Mouse (Mus musculus): ENCODE data around the gene Pcnt. TPM values are rescaled to one million over a fixed set of nuclear protein-coding genes. Genes with fewer than 3 reads are reported as not detected.

The Pcnt gene
- polyA plus RNA-seq, 1 experiment from 2014 or later, result 14.0 TPM

- H3K4me3 ChIP-seq, result no peak overlapping the region
- no peak for ATAC-seq (ENCODE audit: low FRiP score, low read depth)
- no peaks in the 10 kb centered on the region for H3K36me3 ChIP-seq
- H3K9me3 ChIP-seq, result no peaks in the 10 kb centered on the region
- no peak overlapping the region for H3K9ac ChIP-seq
- H3K4me1 ChIP-seq, result no peaks in the 10 kb centered on the region
- no peaks in the 10 kb centered on the region for H3K27me3 ChIP-seq
- WGBS, result 74% methylated on average over 5 of the region's 5 CpGs
- no peak overlapping the region for H3K27ac ChIP-seq
- H3K4me2 ChIP-seq (replicated peaks), result no peak overlapping the region
These were observed 12.7 kb upstream of the Pcnt start for GRCm38 (mm10) chr10:76455289-76455688.

- Histone ChIP-seq H3K36me3 (no peaks in the 10 kb centered on the region), H3K9me3 (no peaks in the 10 kb centered on the region), H3K4me2 (replicated peaks) (no peak within 1 kb of the TSS), H3K27ac (no peak within 1 kb of the TSS), H3K4me3 (no peak within 1 kb of the TSS), H3K9ac (no peak within 1 kb of the TSS), H3K27me3 (no peaks in the 10 kb centered on the region), H3K4me1 (peaks cover under 1% of the 10 kb centered on the region; the same call in 1 of the 2 replicates)
- WGBS, result 68% methylated on average over 5 of the region's 5 CpGs
- ATAC-seq (ENCODE audit: low FRiP score, low read depth), result no peak
These were observed 6.3 kb upstream of the Pcnt start, which contains the start of gene 2610028H24Rik for GRCm38 (mm10) chr10:76448851-76449250. TSS of gene 2610028H24Rik (plus strand) at chr10:76449081.

GRCm38 (mm10) chr10:76447406-76448229 lies 5.0 kb upstream of the Pcnt start:
- Histone ChIP-seq H3K4me3 (no peak overlapping the region), H3K27me3 (no peaks in the 10 kb centered on the region), H3K4me1 (peaks cover 8% of the 10 kb centered on the region), H3K27ac (no peak overlapping the region), H3K9ac (no peak overlapping the region), H3K9me3 (no peaks in the 10 kb centered on the region), H3K36me3 (no peaks in the 10 kb centered on the region), H3K4me2 (replicated peaks) (no peak overlapping the region)
- no peak for ATAC-seq (ENCODE audit: low FRiP score, low read depth)
- 76% methylated on average over 15 of the region's 15 CpGs for WGBS

- ATAC-seq (ENCODE audit: low FRiP score, low read depth), result no peak
- 71% methylated on average over 4 of the region's 4 CpGs for WGBS
- Histone ChIP-seq H3K9ac (no peak overlapping the region), H3K27ac (no peak overlapping the region), H3K27me3 (no peaks in the 10 kb centered on the region), H3K4me2 (replicated peaks) (no peak overlapping the region), H3K36me3 (no peaks in the 10 kb centered on the region), H3K9me3 (no peaks in the 10 kb centered on the region), H3K4me3 (no peak overlapping the region), H3K4me1 (peaks cover 15% of the 10 kb centered on the region)
These were observed 3.6 kb upstream of the Pcnt start for GRCm38 (mm10) chr10:76445996-76446681.

GRCm38 (mm10) chr10:76440281-76440680 lies 2.3 kb downstream of the Pcnt start, which contains the start of gene AC141477.1:
TSS of gene AC141477.1 (minus strand) at chr10:76440444.
- Histone ChIP-seq H3K9me3 (no peaks in the 10 kb centered on the region), H3K9ac (peak within 1 kb of the TSS; percentile 78), H3K27ac (no peak within 1 kb of the TSS), H3K4me1 (peaks cover 19% of the 10 kb centered on the region), H3K4me2 (replicated peaks) (peak within 1 kb of the TSS; percentile 82), H3K27me3 (no peaks in the 10 kb centered on the region), H3K4me3 (peak within 1 kb of the TSS; percentile 86), H3K36me3 (peaks cover 46% of the 10 kb centered on the region)
- WGBS, result 96% methylated on average over 17 of the region's 17 CpGs
- no peak for ATAC-seq (ENCODE audit: low FRiP score, low read depth)

GRCm38 (mm10) chr10:76439107-76439890 lies 3.3 kb downstream of the Pcnt start:
- H3K27me3 ChIP-seq, result no peaks in the 10 kb centered on the region
- peaks cover 56% of the 10 kb centered on the region for H3K36me3 ChIP-seq
- 91% methylated on average over 9 of the region's 9 CpGs for WGBS
- no peak for ATAC-seq (ENCODE audit: low FRiP score, low read depth)
- H3K4me1 ChIP-seq, result peaks cover 19% of the 10 kb centered on the region
- no peak overlapping the region for H3K27ac ChIP-seq
- no peak overlapping the region for H3K4me3 ChIP-seq
- no peak overlapping the region for H3K9ac ChIP-seq
- H3K4me2 ChIP-seq (replicated peaks), result no peak overlapping the region
- H3K9me3 ChIP-seq, result no peaks in the 10 kb centered on the region

GRCm38 (mm10) chr10:76433925-76434324 lies 8.7 kb downstream of the Pcnt start:
- ATAC-seq (ENCODE audit: low FRiP score, low read depth), result no peak
- Histone ChIP-seq H3K36me3 (peaks cover 98% of the 10 kb centered on the region), H3K27me3 (no peaks in the 10 kb centered on the region), H3K27ac (no peak overlapping the region), H3K9ac (no peak overlapping the region), H3K4me1 (no peaks in the 10 kb centered on the region), H3K4me3 (no peak overlapping the region), H3K9me3 (no peaks in the 10 kb centered on the region), H3K4me2 (replicated peaks) (no peak overlapping the region)
- 93% methylated on average over 11 of the region's 11 CpGs for WGBS

GRCm38 (mm10) chr10:76425674-76426073 lies 16.9 kb downstream of the Pcnt start:
- H3K27ac ChIP-seq, result no peak overlapping the region
- ATAC-seq (ENCODE audit: low FRiP score, low read depth), result no peak
- no peaks in the 10 kb centered on the region for H3K4me1 ChIP-seq
- H3K36me3 ChIP-seq, result peaks cover 95% of the 10 kb centered on the region
- no peaks in the 10 kb centered on the region for H3K27me3 ChIP-seq
- H3K4me2 ChIP-seq (replicated peaks), result no peak overlapping the region
- no peak overlapping the region for H3K9ac ChIP-seq
- no peak overlapping the region for H3K4me3 ChIP-seq
- WGBS, result 97% methylated on average over 7 of the region's 7 CpGs
- no peaks in the 10 kb centered on the region for H3K9me3 ChIP-seq

- Histone ChIP-seq H3K4me3 (no peak overlapping the region), H3K4me1 (no peaks in the 10 kb centered on the region), H3K4me2 (replicated peaks) (no peak overlapping the region), H3K36me3 (peaks cover 95% of the 10 kb centered on the region), H3K9me3 (no peaks in the 10 kb centered on the region), H3K27ac (no peak overlapping the region), H3K9ac (no peak overlapping the region), H3K27me3 (no peaks in the 10 kb centered on the region)
- WGBS, result 90% methylated on average over 12 of the region's 12 CpGs
- ATAC-seq (ENCODE audit: low FRiP score, low read depth), result no peak
These were observed 25.8 kb downstream of the Pcnt start for GRCm38 (mm10) chr10:76416811-76417210.

- H3K4me3 ChIP-seq, result no peak overlapping the region
- H3K36me3 ChIP-seq, result peaks cover 90% of the 10 kb centered on the region
- H3K9me3 ChIP-seq, result no peaks in the 10 kb centered on the region
- H3K4me2 ChIP-seq (replicated peaks), result no peak overlapping the region
- no peak overlapping the region for H3K27ac ChIP-seq
- H3K27me3 ChIP-seq, result no peaks in the 10 kb centered on the region
- H3K9ac ChIP-seq, result no peak overlapping the region
- ATAC-seq (ENCODE audit: low FRiP score, low read depth), result no peak
- H3K4me1 ChIP-seq, result no peaks in the 10 kb centered on the region
- WGBS, result 96% methylated on average over 10 of the region's 10 CpGs
These were observed 34.1 kb downstream of the Pcnt start for GRCm38 (mm10) chr10:76408520-76408919.

GRCm38 (mm10) chr10:76392596-76392995 lies 50.0 kb downstream of the Pcnt start:
- peaks cover 69% of the 10 kb centered on the region for H3K36me3 ChIP-seq
- no peak for ATAC-seq (ENCODE audit: low FRiP score, low read depth)
- H3K27me3 ChIP-seq, result no peaks in the 10 kb centered on the region
- H3K4me3 ChIP-seq, result no peak overlapping the region
- H3K27ac ChIP-seq, result no peak overlapping the region
- H3K9me3 ChIP-seq, result no peaks in the 10 kb centered on the region
- no peak overlapping the region for H3K4me2 ChIP-seq (replicated peaks)
- no peaks in the 10 kb centered on the region for H3K4me1 ChIP-seq
- WGBS, result 89% methylated on average over 12 of the region's 12 CpGs
- H3K9ac ChIP-seq, result no peak overlapping the region

GRCm38 (mm10) chr10:76391786-76392185 lies 50.8 kb downstream of the Pcnt start:
- Histone ChIP-seq H3K27ac (no peak overlapping the region), H3K36me3 (peaks cover 67% of the 10 kb centered on the region), H3K4me2 (replicated peaks) (no peak overlapping the region), H3K9ac (no peak overlapping the region), H3K4me1 (no peaks in the 10 kb centered on the region), H3K27me3 (no peaks in the 10 kb centered on the region), H3K9me3 (no peaks in the 10 kb centered on the region), H3K4me3 (no peak overlapping the region)
- ATAC-seq (ENCODE audit: low FRiP score, low read depth), result no peak
- WGBS, result 75% methylated on average over 9 of the region's 9 CpGs
